Mouse (Mus musculus) midbrain, postnatal 0 days (tissue): ENCODE data around the gene AI467606. TPM values are rescaled to one million over a fixed set of nuclear protein-coding genes. Genes with fewer than 3 reads are reported as not detected.
A peak's percentile ranks its signal among the peaks of the same experiment; 100 is the strongest.

Experiments
- ATAC-seq: fragments of 200-750 bp; cut with Nextera tagmentation; 2 replicates; pipeline ENCODE4 v1.8.0; 2017; ENCODE audit warnings: moderate number of reproducible peaks, mild to moderate bottlenecking, moderate TSS enrichment, moderate library complexity; ENCODE audit not compliant: low FRiP score
- DNase-seq: peaks from one replicate; pipeline ENCODE4 v3.0.0-alpha.2; 2015; ENCODE audit warnings: low spot score
- H3K27ac ChIP-seq: fragments of 300-500 bp; sonication (generic); 2 replicates; pipeline ENCODE4 v1.5.1; 2014; ENCODE audit warnings: low read depth, mild to moderate bottlenecking, low read length, mixed read lengths
- H3K27me3 ChIP-seq: fragments of 300-500 bp; sonication (generic); 2 replicates; pipeline ENCODE4 v1.6.1; 2014; ENCODE audit warnings: low read length, control low read depth, mixed read lengths; ENCODE audit not compliant: insufficient read depth
- H3K36me3 ChIP-seq: fragments of 300-500 bp; sonication (generic); 2 replicates; pipeline ENCODE4 v1.6.1; 2014; ENCODE audit warnings: low read length, control low read depth, mixed read lengths; ENCODE audit not compliant: insufficient read depth
- H3K4me1 ChIP-seq: fragments of 300-500 bp; sonication (generic); 2 replicates; pipeline ENCODE4 v1.6.1; 2014; ENCODE audit warnings: mild to moderate bottlenecking, control low read depth, antibody characterized with exemption, low read length, mixed read lengths; ENCODE audit not compliant: insufficient read depth
- H3K4me2 ChIP-seq: fragments of 300-500 bp; sonication (generic); 2 replicates; pipeline ENCODE4 v1.6.1; 2014; ENCODE audit warnings: low read depth, mild to moderate bottlenecking, low read length, mixed read lengths; ENCODE audit not compliant: poor library complexity, severe bottlenecking
- H3K4me3 ChIP-seq: fragments of 300-500 bp; sonication (generic); 2 replicates; pipeline ENCODE4 v1.5.1; 2014; ENCODE audit warnings: low read depth, mild to moderate bottlenecking, low read length, moderate library complexity
- H3K9ac ChIP-seq: fragments of 300-500 bp; sonication (generic); replicated peaks from 2 replicates; pipeline ENCODE4 v1.6.1; 2014; ENCODE audit warnings: mild to moderate bottlenecking, low read length, moderate library complexity, mixed read lengths; ENCODE audit not compliant: poor library complexity, severe bottlenecking
- H3K9me3 ChIP-seq: fragments of 300-500 bp; sonication (generic); 2 replicates; pipeline ENCODE4 v1.6.1; 2016; ENCODE audit warnings: low read length, control low read depth
- CTCF ChIP-seq: IDR thresholded peaks from 2 replicates; pipeline ENCODE4 v1.5.1; 2016; ENCODE audit warnings: antibody characterized with exemption, mild to moderate bottlenecking
- WGBS: fragments of 180-500 bp; shearing (Covaris S2); extraction: QIAGEN DNeasy Blood & Tissue Kit; methylation state at CpG from one replicate; pipeline ENCODE4 v1.1.7; 2014; 5-methylcytosine and 5-hydroxymethylcytosine counted together
- polyA plus RNA-seq: library from polyadenylated mRNA; unstranded; fragments of >200 nt; fragmentation: Nextera tagmentation; extraction: Ambion mirVana; gene quantifications from 2 replicates; pipeline ENCODE4 v1.2.1, GENCODE M21; 2015
- total RNA-seq: library from RNA; depleted of rRNA; stranded (reverse); fragments of >200 nt; gene quantifications from 2 replicates; pipeline ENCODE4 v1.2.3, GENCODE M21; 2014

The AI467606 gene
- total and polyA plus RNA-seq, 2 experiments from 2014 or later, result 1.9 to 5.9 TPM

DNA sequence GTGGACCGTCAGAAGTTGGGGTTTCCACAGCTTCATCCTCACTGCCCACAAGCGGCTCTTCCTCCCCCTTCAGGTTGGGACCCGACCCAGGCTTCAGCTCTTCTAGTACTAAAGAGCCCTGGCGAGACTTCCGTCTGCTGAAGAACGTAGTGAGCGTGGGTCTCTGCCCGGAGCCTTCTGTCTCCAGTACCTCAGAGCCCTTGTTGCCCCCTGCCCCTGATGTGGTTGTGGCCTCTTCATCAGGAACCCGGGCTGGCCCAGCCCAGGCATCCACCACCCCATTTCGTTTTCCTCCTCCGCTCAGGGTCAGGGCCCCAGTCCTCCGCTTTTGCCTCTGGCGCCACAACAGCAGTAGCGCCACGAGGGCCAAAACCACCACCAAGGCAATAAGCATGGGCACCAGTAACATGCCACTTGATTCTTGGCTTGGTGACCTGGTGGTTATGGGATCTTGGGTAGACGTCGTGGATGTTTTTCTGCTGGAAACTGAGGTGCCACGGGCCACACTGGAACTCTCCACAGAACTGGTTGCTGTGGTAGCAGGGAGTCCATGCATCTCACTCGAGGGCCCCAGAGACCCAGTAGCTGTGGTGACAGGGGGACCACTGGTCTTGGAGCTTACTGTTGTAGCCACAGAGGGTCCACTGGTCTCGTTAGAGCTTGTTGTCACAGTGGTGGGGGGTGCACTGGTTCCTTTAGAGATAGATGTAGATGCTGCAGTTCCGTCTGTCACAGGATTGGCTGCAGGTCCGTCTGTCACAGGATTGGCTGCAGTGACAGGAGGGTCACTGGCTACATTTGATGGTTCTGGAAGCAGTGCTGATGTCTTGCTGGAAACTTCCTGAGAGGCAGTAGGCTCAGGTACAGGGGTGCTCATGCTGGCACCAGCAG, 45.3 kb downstream of the AI467606 start:
- H3K27ac ChIP-seq, result no peak overlapping the region
- H3K4me3 ChIP-seq, result no peak overlapping the region
- no peak for DNase-seq
- H3K4me2 ChIP-seq, result no peak overlapping the region
- H3K36me3 ChIP-seq, result no peaks in the 10 kb centered on the region
- no peak for TF ChIP-seq CTCF
- no peak overlapping the region for H3K9ac ChIP-seq
- ATAC-seq, result no peak
- no peaks in the 10 kb centered on the region for H3K4me1 ChIP-seq
- WGBS, result 90% methylated on average over 22 of the region's 22 CpGs
- H3K9me3 ChIP-seq, result no peaks in the 10 kb centered on the region
- H3K27me3 ChIP-seq, result no peaks in the 10 kb centered on the region

DNA sequence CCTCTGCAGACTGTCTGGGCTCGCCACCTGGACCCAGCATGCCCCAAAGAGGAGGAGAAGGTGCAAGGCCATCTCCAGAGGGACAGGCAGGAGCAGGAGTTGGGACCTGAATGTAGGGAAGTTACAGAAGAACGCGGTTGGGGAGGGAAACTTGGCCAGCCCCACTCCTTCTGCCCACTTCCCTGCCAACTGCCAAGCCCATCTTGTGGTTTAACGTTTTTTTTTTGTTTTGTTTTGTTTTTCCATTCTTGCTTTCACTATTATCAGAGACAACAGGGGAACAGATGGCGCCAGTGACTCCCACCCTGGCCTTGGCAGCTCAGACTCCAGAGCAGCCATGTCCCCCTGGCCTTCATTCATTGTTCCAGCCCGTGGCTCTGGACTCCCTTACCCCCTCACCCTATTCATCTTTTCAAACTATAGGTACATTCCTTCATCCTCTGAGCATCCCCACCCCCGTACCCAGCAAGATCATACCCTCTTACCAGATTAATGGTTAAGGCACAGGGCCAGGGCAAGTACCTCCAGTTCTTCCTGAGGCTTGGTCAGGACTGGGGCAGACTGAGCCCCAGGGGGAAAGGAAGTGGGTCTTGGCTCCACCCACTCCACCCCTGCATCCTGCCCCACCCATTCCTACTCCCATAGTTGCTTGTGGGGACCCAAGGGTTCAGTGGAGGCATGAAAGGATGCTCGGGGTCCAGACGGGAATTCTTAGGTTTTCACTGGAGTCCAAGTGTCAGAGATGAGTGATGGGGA, 46.3 kb downstream of the AI467606 start, which contains the start of gene Spn:
Gene Spn (minus strand): TSS at position 562 of the 756 bp plus-strand sequence.
- Histone ChIP-seq H3K36me3 (no peaks in the 10 kb centered on the region), H3K27ac (no peak within 1 kb of the TSS), H3K27me3 (no peaks in the 10 kb centered on the region), H3K4me1 (no peaks in the 10 kb centered on the region), H3K9ac (no peak within 1 kb of the TSS), H3K4me3 (no peak within 1 kb of the TSS), H3K4me2 (no peak within 1 kb of the TSS), H3K9me3 (no peaks in the 10 kb centered on the region)
- no peak for TF ChIP-seq CTCF
- ATAC-seq (no peak), DNase-seq (no peak)
- 69% methylated on average over 9 of the region's 9 CpGs for WGBS

DNA sequence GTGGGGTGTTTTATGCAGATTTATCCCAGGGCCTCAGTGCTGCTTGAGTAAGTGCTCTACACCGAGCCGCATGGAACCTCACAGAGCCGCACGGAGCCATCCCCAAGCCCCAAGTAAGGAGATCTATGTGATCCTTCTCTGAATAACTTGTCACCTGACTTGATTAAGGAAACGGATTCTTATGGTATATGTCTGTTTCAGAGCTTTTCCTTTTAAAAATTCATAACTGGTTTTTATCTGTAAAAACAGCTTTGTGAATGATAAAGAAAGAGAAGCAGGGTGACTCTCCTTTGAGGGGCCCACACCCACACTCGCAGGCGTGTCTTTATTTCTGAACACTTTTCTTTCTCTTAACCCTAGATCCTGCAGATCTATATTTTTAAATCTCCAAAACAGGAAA, 47.9 kb downstream of the AI467606 start:
- H3K36me3 ChIP-seq, result no peaks in the 10 kb centered on the region
- H3K27me3 ChIP-seq, result no peaks in the 10 kb centered on the region
- H3K4me3 ChIP-seq, result no peak overlapping the region
- no peaks in the 10 kb centered on the region for H3K4me1 ChIP-seq
- 90% methylated on average over 7 of the region's 7 CpGs for WGBS
- no peak overlapping the region for H3K9ac ChIP-seq
- H3K4me2 ChIP-seq, result no peak overlapping the region
- no peak for ATAC-seq
- DNase-seq, result no peak
- no peak overlapping the region for H3K27ac ChIP-seq
- H3K9me3 ChIP-seq, result no peaks in the 10 kb centered on the region
- no peak for TF ChIP-seq CTCF

DNA sequence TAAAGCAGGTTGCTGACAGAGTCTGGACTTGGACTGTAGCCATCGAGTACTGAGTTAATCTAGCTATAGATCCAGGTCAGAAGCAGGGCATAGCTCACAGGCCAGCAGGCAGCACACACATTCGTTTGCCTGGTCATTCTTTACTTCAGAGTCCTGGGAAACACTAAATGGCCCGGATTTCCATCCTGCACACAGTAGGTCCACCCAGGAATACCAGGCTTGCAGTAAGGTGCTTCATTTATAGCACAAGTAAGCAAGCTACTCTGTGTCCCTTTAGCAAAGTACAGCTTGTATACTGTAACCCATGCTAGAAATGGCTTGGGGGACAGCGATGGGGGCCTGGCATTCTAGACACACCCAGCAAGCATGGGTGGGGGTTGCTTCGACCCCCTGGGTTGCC, 48.4 kb downstream of the AI467606 start:
- Histone ChIP-seq H3K27ac (no peak overlapping the region), H3K4me2 (no peak overlapping the region), H3K36me3 (no peaks in the 10 kb centered on the region), H3K4me1 (no peaks in the 10 kb centered on the region), H3K9me3 (no peaks in the 10 kb centered on the region), H3K9ac (no peak overlapping the region), H3K4me3 (no peak overlapping the region), H3K27me3 (no peaks in the 10 kb centered on the region)
- no peak for DNase-seq
- ATAC-seq, result no peak
- WGBS, result 50% methylated on average over 5 of the region's 5 CpGs
- no peak for TF ChIP-seq CTCF

DNA sequence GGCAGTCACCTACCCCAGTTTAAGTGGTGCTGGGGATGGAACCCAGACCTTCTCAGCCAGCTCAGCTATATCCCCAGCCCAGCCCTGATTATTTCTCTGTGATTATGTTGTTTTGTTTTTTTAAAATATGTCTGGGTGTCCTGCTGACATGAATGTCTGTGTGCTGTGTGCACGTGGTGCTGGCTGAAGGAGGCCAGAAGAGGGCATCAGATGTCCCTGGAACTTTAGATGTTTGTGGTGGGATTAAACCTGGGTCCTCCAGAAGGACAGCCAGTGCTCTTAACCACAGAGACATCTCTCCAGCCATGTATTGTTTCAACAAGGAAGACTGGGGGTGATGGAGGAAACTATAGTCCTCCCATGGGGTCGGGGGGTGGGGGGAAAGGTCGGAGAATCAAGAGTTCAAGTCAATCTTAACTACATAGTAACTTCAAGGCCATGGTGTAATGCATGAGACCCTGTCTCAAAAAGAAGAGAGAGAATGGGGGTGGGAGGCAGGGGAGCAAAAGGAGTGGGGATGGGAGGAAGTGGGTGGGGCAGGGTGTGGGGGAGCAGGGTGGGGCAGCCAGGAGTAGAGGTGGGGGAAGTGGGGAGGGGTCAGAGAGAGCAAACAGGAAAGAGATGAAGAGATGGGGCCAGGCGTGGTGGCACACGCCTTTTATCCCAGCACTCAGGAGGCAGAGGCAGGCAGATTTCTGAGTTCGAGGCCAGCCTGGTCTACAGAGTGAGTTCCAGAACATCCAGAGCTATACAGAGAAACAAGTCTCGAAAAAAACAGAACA, 49.7 kb downstream of the AI467606 start:
- 0 out of 2 replicates have a peak, but pooled peaks have one; percentile 10 for TF ChIP-seq CTCF
- H3K4me1 ChIP-seq, result no peaks in the 10 kb centered on the region
- no peaks in the 10 kb centered on the region for H3K27me3 ChIP-seq
- H3K9ac ChIP-seq, result no peak overlapping the region
- H3K27ac ChIP-seq, result no peak overlapping the region
- H3K9me3 ChIP-seq, result no peaks in the 10 kb centered on the region
- no peak overlapping the region for H3K4me3 ChIP-seq
- H3K4me2 ChIP-seq, result no peak overlapping the region
- 65% methylated on average over 7 of the region's 7 CpGs for WGBS
- DNase-seq (no peak), ATAC-seq (no peak)
- H3K36me3 ChIP-seq, result no peaks in the 10 kb centered on the region
